Mouse (Mus musculus) liver, postnatal 0 days (tissue): ENCODE data around the gene BC034090. TPM values are rescaled to one million over a fixed set of nuclear protein-coding genes. Genes with fewer than 3 reads are reported as not detected.

Experiments used
- ATAC-seq: fragments of 200-750 bp; cut with Nextera tagmentation; 2 replicates; pipeline ENCODE4 v1.8.0; 2017; ENCODE audit warnings: mild to moderate bottlenecking, moderate library complexity
- DNase-seq: peaks from one replicate; pipeline ENCODE4 v3.0.0-alpha.2; 2016
- H3K27ac ChIP-seq: fragments of 300-500 bp; sonication (generic); 2 replicates; pipeline ENCODE4 v1.5.1; 2014; ENCODE audit warnings: antibody characterized with exemption, moderate library complexity, mild to moderate bottlenecking, low read depth
- H3K27me3 ChIP-seq: fragments of 300-500 bp; sonication (generic); 2 replicates; pipeline ENCODE4 v1.6.1; 2014; ENCODE audit warnings: low read length, control low read depth, mixed read lengths; ENCODE audit not compliant: insufficient read depth
- H3K36me3 ChIP-seq: fragments of 300-500 bp; sonication (generic); replicated peaks from 2 replicates; pipeline ENCODE4 v1.6.1; 2014; ENCODE audit warnings: mild to moderate bottlenecking, control low read depth, low read length, moderate library complexity, mixed read lengths; ENCODE audit not compliant: insufficient read depth
- H3K4me1 ChIP-seq: fragments of 300-500 bp; sonication (generic); 2 replicates; pipeline ENCODE4 v1.6.1; 2014; ENCODE audit warnings: antibody characterized with exemption, mild to moderate bottlenecking, control low read depth; ENCODE audit not compliant: insufficient read depth
- H3K4me2 ChIP-seq: fragments of 300-500 bp; sonication (generic); 2 replicates; pipeline ENCODE4 v1.6.1; 2014; ENCODE audit warnings: low read depth, mild to moderate bottlenecking, low read length, moderate library complexity, mixed read lengths
- H3K4me3 ChIP-seq: fragments of 300-500 bp; sonication (generic); 2 replicates; pipeline ENCODE4 v1.5.1; 2014; ENCODE audit warnings: low read depth, low read length
- H3K9ac ChIP-seq: fragments of 300-500 bp; sonication (generic); replicated peaks from 2 replicates; pipeline ENCODE4 v1.6.1; 2014; ENCODE audit warnings: mild to moderate bottlenecking, moderate library complexity
- H3K9me3 ChIP-seq: fragments of 300-500 bp; sonication (generic); 2 replicates; pipeline ENCODE4 v1.6.1; 2016; ENCODE audit warnings: mild to moderate bottlenecking, control low read depth, low read length, mixed read lengths
- CTCF ChIP-seq: sonication (generic); IDR thresholded peaks from 2 replicates; pipeline ENCODE4 v1.5.1; 2016; ENCODE audit warnings: antibody characterized with exemption, low read depth
- EP300 ChIP-seq: IDR thresholded peaks from 2 replicates; pipeline ENCODE4 v1.6.1; 2016; ENCODE audit warnings: antibody characterized with exemption, low read depth, mild to moderate bottlenecking
- WGBS: fragments of 180-500 bp; shearing (Covaris S2); extraction: QIAGEN DNeasy Blood & Tissue Kit; methylation state at CpG from one replicate; pipeline ENCODE4 v1.1.7; 2014; ENCODE audit not compliant: insufficient replicate concordance; 5-methylcytosine and 5-hydroxymethylcytosine counted together
- polyA plus RNA-seq: library from polyadenylated mRNA; unstranded; fragments of >200 nt; fragmentation: Nextera tagmentation; extraction: Ambion mirVana; gene quantifications from 2 replicates; pipeline ENCODE4 v1.2.1, GENCODE M21; 2015

The BC034090 gene
- 0.14 and 0.22 TPM in 2 replicates for polyA plus RNA-seq

DNA sequence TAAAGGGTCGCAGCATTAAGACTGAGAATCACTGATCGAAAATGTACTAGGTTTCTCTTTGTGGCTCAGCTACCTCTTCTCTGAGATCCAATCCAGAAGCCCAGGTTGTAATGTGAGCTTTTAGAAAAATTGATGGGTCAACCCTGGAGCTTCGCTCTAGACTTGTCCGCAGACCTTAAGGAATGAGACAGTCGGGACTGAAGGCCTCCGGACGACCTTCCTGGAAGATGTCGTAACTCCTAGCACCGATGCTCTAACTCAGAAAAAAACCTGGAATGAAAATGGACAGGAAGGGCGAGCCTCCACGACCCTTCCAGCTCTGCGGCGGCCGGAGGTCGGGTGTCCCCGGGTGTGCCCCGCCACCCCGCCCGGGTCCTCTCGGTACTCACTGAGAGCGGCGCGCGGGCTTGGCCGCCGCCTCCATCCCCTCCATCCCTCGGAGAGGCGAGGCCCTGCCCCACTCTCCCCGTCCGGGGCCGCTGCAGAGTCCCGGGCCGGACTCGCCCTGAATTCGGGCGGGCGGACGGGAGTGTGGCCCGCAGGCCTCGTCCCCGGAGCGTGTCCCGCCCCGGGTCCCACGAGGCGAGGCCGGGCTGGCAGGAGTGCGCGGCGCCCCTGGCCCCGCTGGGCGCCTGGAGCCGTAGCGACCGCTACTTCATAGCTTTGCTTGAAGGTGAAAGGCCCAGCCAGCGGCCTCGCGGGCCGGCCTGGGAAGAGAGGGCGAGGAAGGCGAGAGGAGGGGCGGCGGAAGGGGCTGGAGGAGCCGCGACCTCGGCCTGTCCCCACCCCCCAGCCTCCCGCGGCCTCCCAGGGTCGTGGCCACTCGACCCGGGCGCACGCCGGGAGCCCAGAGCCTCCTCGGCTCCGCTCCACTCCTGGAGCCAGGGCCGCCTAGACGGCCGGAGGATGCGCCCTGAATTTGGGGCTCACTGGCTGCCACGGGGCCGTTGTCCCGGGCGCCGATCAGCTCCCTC lies at the start of gene BC034090:
BC034090 (minus strand) TSS at position 648 of the 974 bp plus-strand sequence.
- Histone ChIP-seq H3K4me2 (peak within 1 kb of the TSS; percentile 74), H3K9me3 (no peaks in the 10 kb centered on the region), H3K4me3 (peak within 1 kb of the TSS; percentile 47), H3K4me1 (peaks cover 5% of the 10 kb centered on the region), H3K9ac (peak within 1 kb of the TSS; percentile 44; the same call in 1 of the 2 replicates), H3K36me3 (no peaks in the 10 kb centered on the region), H3K27ac (peak within 1 kb of the TSS; percentile 16; the same call in 1 of the 2 replicates), H3K27me3 (peaks cover 34% of the 10 kb centered on the region)
- no peak for DNase-seq
- WGBS, result 3% methylated on average over 79 of the region's 85 CpGs
- peak; percentile 38; the same call in 1 of the 2 replicates for ATAC-seq
- TF ChIP-seq EP300 (no peak), CTCF (no peak)

DNA sequence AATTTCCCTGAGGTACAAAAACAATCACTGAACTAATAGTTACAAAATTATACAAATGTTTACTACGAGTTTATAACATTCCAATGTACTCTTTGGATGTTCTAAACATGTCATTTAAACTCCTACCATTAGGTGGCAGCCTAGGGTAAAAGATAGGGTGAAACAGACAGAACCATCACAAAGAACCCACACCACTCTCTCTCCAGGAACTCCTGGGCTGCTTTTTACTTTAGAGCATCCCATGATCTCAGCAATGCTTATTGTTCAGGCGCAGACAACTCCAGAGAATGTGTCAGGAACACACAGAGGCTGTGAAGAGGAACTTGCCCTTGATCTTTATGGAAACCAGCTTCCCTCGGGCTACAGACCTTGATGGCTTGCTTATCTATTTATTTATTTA lies 49.2 kb upstream of the BC034090 start:
- Histone ChIP-seq H3K27me3 (no peaks in the 10 kb centered on the region), H3K4me2 (no peak overlapping the region), H3K36me3 (peaks cover 21% of the 10 kb centered on the region; the same call in 1 of the 2 replicates), H3K9me3 (no peaks in the 10 kb centered on the region), H3K27ac (no peak overlapping the region), H3K4me3 (no peak overlapping the region), H3K9ac (no peak overlapping the region), H3K4me1 (no peaks in the 10 kb centered on the region)
- 33% methylated on average over 3 of the region's 3 CpGs for WGBS
- TF ChIP-seq CTCF (peak; percentile 82), EP300 (no peak)
- ATAC-seq (no peak), DNase-seq (no peak)

DNA sequence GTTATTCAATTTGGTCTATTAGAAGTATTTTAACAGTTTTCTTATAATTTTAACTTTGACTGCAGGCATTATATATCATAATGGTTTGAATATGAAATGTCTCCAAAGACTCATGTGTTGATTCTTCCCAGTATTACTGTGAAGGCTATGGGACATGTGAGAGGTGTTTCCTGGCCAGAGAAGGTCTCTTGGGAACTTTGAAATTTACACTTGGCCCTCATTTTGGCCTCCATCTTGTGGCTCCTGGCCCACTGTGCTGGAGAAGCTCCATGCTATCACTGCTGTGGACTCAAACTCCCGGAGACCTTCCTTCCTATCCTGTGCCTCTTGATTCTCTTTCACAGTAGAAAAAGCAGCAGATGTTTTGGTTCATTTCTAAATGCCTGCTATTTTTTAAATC lies 45.2 kb upstream of the BC034090 start:
- no peak for DNase-seq
- 84% methylated on average over 1 of the region's 1 CpGs for WGBS

DNA sequence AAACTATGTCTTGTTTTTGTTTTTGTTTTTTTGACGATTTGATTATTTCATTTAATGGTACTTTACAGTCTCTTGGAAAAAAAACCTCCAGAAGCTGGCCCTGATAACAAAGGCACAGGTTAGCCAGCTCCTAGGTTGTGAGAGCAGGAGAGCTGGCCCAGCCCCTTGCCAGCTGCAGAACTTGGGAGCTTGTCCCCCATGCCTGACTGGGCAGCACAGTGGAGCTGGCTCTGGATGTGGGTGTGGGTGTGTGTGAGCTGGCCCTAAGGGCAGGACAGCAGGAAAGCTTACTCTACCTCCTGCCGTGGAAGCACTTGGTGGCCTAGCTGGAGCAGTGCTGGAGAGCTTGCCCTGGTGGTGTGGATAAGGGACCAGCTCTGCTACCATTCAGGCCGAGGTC lies 43.8 kb upstream of the BC034090 start:
- no peak overlapping the region for H3K9ac ChIP-seq
- H3K36me3 ChIP-seq, result peaks cover 33% of the 10 kb centered on the region
- 84% methylated on average over 3 of the region's 3 CpGs for WGBS

More for the DNA sequence above, 45.2 kb upstream of the BC034090 start:
- Histone ChIP-seq H3K9me3 (no peaks in the 10 kb centered on the region), H3K27me3 (no peaks in the 10 kb centered on the region), H3K4me3 (no peak overlapping the region), H3K4me1 (no peaks in the 10 kb centered on the region), H3K36me3 (peaks cover 31% of the 10 kb centered on the region), H3K27ac (no peak overlapping the region), H3K9ac (no peak overlapping the region), H3K4me2 (no peak overlapping the region)
- TF ChIP-seq CTCF (no peak), EP300 (no peak)
- ATAC-seq, result no peak

DNA sequence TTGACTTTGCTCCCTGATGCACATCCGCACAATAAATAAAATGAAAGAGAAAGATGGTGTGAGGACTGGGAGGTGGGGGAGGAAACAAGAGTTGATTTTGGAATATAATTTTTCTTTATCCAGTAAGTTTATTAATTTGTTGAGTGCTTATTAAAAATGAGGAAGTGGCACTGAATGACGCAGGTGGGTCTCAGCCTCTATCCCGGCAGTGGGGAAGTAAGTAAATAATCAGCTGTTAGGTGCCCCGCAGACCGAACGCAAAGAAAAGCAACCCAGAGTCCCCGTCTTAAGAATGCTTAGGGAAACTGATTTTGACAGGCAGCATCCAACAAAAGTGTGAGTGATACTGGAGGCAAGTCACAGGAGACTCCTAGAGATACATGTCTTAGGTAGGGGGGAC lies 39.6 kb upstream of the BC034090 start:
- TF ChIP-seq EP300 (no peak), CTCF (no peak)
- H3K9me3 ChIP-seq, result no peaks in the 10 kb centered on the region
- H3K36me3 ChIP-seq, result peaks cover 39% of the 10 kb centered on the region
- WGBS, result 56% methylated on average over 7 of the region's 7 CpGs
- ATAC-seq (no peak), DNase-seq (no peak)
- H3K4me1 ChIP-seq, result no peaks in the 10 kb centered on the region
- no peak overlapping the region for H3K4me2 ChIP-seq
- no peaks in the 10 kb centered on the region for H3K27me3 ChIP-seq
- no peak overlapping the region for H3K4me3 ChIP-seq
- H3K27ac ChIP-seq, result no peak overlapping the region
- no peak overlapping the region for H3K9ac ChIP-seq

More for the DNA sequence above, 43.8 kb upstream of the BC034090 start:
- DNase-seq, result no peak
- no peak overlapping the region for H3K4me3 ChIP-seq
- no peak overlapping the region for H3K27ac ChIP-seq
- H3K27me3 ChIP-seq, result no peaks in the 10 kb centered on the region
- no peaks in the 10 kb centered on the region for H3K4me1 ChIP-seq
- H3K4me2 ChIP-seq, result no peak overlapping the region
- TF ChIP-seq EP300 (no peak), CTCF (no peak)
- no peak for ATAC-seq
- H3K9me3 ChIP-seq, result no peaks in the 10 kb centered on the region

DNA sequence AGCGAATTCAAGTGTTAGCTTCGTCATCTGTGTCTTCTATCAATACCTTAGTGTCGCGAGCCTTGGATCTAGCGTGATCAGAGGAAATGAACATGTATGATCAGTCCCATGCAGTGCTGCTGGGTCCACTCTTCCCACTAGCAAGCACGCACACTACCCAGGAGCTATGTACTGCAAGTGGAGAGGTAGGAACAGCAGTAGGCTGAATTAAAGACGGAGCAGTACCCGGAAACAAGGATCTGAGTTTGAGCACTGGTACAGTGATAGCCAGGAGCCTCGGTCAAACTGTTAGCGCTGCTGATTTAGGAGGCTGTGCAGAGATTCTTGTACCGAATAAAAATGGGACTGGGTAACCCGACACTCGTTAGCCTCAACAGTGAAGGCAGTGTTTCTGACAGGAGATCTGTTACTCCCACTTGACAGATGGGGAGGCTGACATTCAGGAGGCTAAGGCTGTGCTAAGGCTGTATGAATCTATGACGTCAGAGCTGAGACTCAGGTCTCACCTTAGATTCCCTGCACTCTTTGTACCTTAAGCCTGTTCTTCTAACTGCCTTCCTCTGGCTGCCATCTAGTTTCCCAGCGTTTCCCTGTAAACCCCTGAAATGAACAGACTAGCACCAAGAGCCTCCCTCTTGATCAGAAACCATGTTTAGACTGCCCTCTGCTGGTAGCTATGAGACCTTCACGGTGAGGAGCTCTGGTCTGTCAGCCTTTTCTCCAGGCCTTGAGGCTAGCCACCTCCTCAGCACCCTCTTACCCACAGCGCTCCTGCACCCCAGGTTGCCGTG lies 37.0 kb upstream of the BC034090 start:
- DNase-seq (peak; percentile 54), ATAC-seq (peak; percentile 67)
- Histone ChIP-seq H3K27me3 (no peaks in the 10 kb centered on the region), H3K4me3 (no peak overlapping the region), H3K4me2 (no peak overlapping the region), H3K9me3 (no peaks in the 10 kb centered on the region), H3K4me1 (peaks cover 5% of the 10 kb centered on the region), H3K27ac (no peak overlapping the region), H3K9ac (no peak overlapping the region), H3K36me3 (peaks cover 30% of the 10 kb centered on the region)
- TF ChIP-seq CTCF, result peak; percentile 86
- TF ChIP-seq EP300, result no peak
- WGBS, result 65% methylated on average over 18 of the region's 18 CpGs
